ENCODE assay signal across 8 mouse cellular contexts in the genomic region with DNA sequence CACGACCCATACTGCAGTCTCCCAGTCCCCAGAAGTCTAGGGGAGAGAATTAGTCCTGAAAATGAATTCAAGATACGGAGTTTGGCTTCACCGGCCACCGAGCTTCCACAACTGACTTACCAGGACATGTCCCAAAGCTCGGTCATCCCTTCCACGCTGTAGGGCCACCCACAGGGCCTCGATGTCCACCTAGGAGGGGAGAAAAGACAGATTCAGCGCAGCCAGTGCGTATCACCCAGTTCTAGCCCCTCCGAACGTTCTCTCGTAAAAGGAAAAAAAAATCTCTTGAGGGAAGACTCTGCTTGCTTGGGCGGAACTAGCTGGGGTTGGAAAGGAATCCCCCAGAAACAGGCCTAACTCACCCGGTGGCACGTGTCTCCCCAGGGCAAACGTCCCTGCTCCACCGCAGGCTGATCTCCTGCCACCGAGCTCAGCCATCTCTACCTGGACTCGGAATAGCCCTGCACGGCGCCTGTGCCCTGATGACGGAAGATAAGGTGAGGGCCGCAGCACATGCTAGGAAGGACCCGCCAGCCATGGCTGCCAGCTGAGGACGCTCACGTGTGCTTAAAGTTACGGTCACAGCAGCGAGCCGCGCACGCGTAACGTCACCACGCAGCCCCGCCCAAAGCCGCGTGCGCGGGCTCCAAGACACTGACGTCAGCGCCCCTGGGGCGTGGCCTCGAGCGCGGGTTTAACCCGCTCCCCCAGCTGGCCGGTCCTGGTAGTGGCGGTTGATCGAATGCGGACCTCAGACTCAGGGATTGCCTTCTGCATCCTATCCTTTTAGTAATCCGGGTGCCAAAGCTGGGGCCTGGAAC. TPM values are rescaled to one million over a fixed set of nuclear protein-coding genes. Genes with fewer than 3 reads are reported as not detected.
A peak's percentile ranks its signal among the peaks of the same experiment; 100 is the strongest.
DNase-seq lines count a peak whose midpoint lies in the region; ATAC-seq lines count a peak whose summit lies in the region.

No protein-coding gene starts in this region.

- intact Hi-C loops in left cerebral cortex, postnatal 10 days (cut with DNase I), result loop anchor here (5.0 kb wide), 1 partner anchor 51 kb away; a partner anchor contains a TSS

- peak; percentile 98 for DNase-seq in adipocyte (ENCODE audit: low spot score)
- DNase-seq in embryo, embryonic 10 days (ENCODE audit: low spot score), result peak; percentile 98
- peak; percentile 100 for DNase-seq in gastrocnemius, postnatal 10 days
- peak; percentile 97 to 99 for DNase-seq in left cerebral cortex, postnatal 10 days (ENCODE audit: extremely low spot score in 1 of 2, low spot score in 2 of 2)
- peak; percentile 97 for DNase-seq in right cerebral cortex, postnatal 25 days
- peak; percentile 97 to 99 for DNase-seq in urinary bladder, postnatal 4 days (ENCODE audit: low spot score in 2 of 2)

- peak; percentile 97 for ATAC-seq in inflammation-experienced regulatory T-cells, adult 6 months
- ATAC-seq in megakaryocyte-erythroid progenitor cell, adult 5-6 weeks (replicated peaks; ENCODE audit: low FRiP score, low TSS enrichment, poor library complexity, severe bottlenecking), result peak; percentile 92

RNA-seq across cellular contexts. Expression of a gene that starts 7.6 kb away (rescaled TPM):
- total RNA-seq in gastrocnemius, postnatal 10 days (2021), result 1 to 10 TPM; 1.6 to 2.5 TPM
- 100 to 1,000 TPM; 117 to 248 (median 132) TPM for polyA plus RNA-seq in inflammation-experienced regulatory T-cells, adult 6 months (2017; shearing (Covaris generic))
- under 1 TPM; 0.51 to 0.85 TPM for total RNA-seq in left cerebral cortex, postnatal 10 days (2021)
- 7.3 and 16.1 TPM in 2 replicates for total RNA-seq in megakaryocyte-erythroid progenitor cell, adult 5-6 weeks (2014; fragmentation: Nextera tagmentation)
- total RNA-seq in megakaryocyte-erythroid progenitor cell, adult 5-6 weeks (2017), result 5.4 and 8.6 TPM in 2 replicates

RNA-seq across cellular contexts. Expression of a gene that starts 18.3 kb away (rescaled TPM):
- total RNA-seq in gastrocnemius, postnatal 10 days (2021), result 10 to 100 TPM; 25.9 to 28.1 TPM
- polyA plus RNA-seq in inflammation-experienced regulatory T-cells, adult 6 months (2017; shearing (Covaris generic)), result 100 to 1,000 TPM in 2 of 3 experiments, 10 to 100 TPM in 1; 98.6 to 202 (median 183) TPM
- 10 to 100 TPM; 57.7 to 60.9 TPM for total RNA-seq in left cerebral cortex, postnatal 10 days (2021)
- 45.8 and 55.6 TPM in 2 replicates for total RNA-seq in megakaryocyte-erythroid progenitor cell, adult 5-6 weeks (2014; fragmentation: Nextera tagmentation)
- total RNA-seq in megakaryocyte-erythroid progenitor cell, adult 5-6 weeks (2017), result 26.8 and 32.7 TPM in 2 replicates

RNA-seq across cellular contexts. Expression of a gene that starts 52.7 kb away (rescaled TPM):
- total RNA-seq in gastrocnemius, postnatal 10 days (2021), result 10 to 100 TPM; 55.6 to 58.4 TPM
- polyA plus RNA-seq in inflammation-experienced regulatory T-cells, adult 6 months (2017; shearing (Covaris generic)), result 10 to 100 TPM; 21.0 to 26.1 (median 23.7) TPM
- total RNA-seq in left cerebral cortex, postnatal 10 days (2021), result 100 to 1,000 TPM; 276 to 277 TPM
- total RNA-seq in megakaryocyte-erythroid progenitor cell, adult 5-6 weeks (2014; fragmentation: Nextera tagmentation), result 43.7 and 49.9 TPM in 2 replicates
- 60.5 and 70.9 TPM in 2 replicates for total RNA-seq in megakaryocyte-erythroid progenitor cell, adult 5-6 weeks (2017)

Comparison
In these comparisons a context has a peak if more than half of its experiments do, and no peak if none do; other contexts are left out.
1. Peak in every context shown above with its lines: DNase-seq and ATAC-seq.